Mouse (Mus musculus) limb, embryonic 13.5 days (tissue): ENCODE results near the gene Exoc6b. TPM values are rescaled to one million over a fixed set of nuclear protein-coding genes. Genes with fewer than 3 reads are reported as not detected.
"Not testable (repeated sequence)": the region's sequence is repeated elsewhere in the genome, so short reads cannot be mapped to it uniquely, and the experiment has no call there.

Source experiments
- ATAC-seq: fragments of 200-750 bp; cut with Nextera tagmentation; 2 replicates; pipeline ENCODE4 v1.8.0; 2017; ENCODE audit warnings: low read depth, moderate number of reproducible peaks, moderate TSS enrichment; ENCODE audit not compliant: low FRiP score
- H3K27ac ChIP-seq: fragments of 300-500 bp; sonication (generic); 2 replicates; pipeline ENCODE4 v1.5.1; 2015; ENCODE audit warnings: inconsistent platforms, mild to moderate bottlenecking, moderate library complexity
- H3K27me3 ChIP-seq: fragments of 300-500 bp; sonication (generic); 2 replicates; pipeline ENCODE4 v1.6.1; 2015; ENCODE audit warnings: mild to moderate bottlenecking, inconsistent platforms
- H3K36me3 ChIP-seq: fragments of 300-500 bp; sonication (generic); 2 replicates; pipeline ENCODE4 v1.6.1; 2015; ENCODE audit warnings: inconsistent platforms, mild to moderate bottlenecking, moderate library complexity
- H3K4me1 ChIP-seq: fragments of 300-500 bp; sonication (generic); 2 replicates; pipeline ENCODE4 v1.6.1; 2015; ENCODE audit warnings: inconsistent platforms
- H3K4me2 ChIP-seq: fragments of 300-500 bp; sonication (generic); replicated peaks from 2 replicates; pipeline ENCODE4 v1.6.1; 2015; ENCODE audit warnings: inconsistent platforms, mild to moderate bottlenecking, moderate library complexity
- H3K4me3 ChIP-seq: fragments of 300-500 bp; sonication (generic); 2 replicates; pipeline ENCODE4 v1.5.1; 2015; ENCODE audit warnings: moderate library complexity, mild to moderate bottlenecking, inconsistent platforms
- H3K9ac ChIP-seq: fragments of 300-500 bp; sonication (generic); 2 replicates; pipeline ENCODE4 v1.6.1; 2015; ENCODE audit warnings: mild to moderate bottlenecking, inconsistent platforms
- H3K9me3 ChIP-seq: fragments of 300-500 bp; sonication (generic); 2 replicates; pipeline ENCODE4 v1.6.1; 2016; ENCODE audit warnings: inconsistent platforms
- WGBS: fragments of 180-500 bp; shearing (Covaris S2); methylation state at CpG from one replicate; pipeline ENCODE4 v1.1.7; 2015; 5-methylcytosine and 5-hydroxymethylcytosine counted together
- polyA plus RNA-seq: library from polyadenylated mRNA; unstranded; fragments of >200 nt; fragmentation: Nextera tagmentation; extraction: Ambion mirVana; gene quantifications from 2 replicates; pipeline ENCODE4 v1.2.1, GENCODE M21; 2015

Exoc6b gene
- polyA plus RNA-seq = 38.1 and 40.1 TPM in 2 replicates

DNA sequence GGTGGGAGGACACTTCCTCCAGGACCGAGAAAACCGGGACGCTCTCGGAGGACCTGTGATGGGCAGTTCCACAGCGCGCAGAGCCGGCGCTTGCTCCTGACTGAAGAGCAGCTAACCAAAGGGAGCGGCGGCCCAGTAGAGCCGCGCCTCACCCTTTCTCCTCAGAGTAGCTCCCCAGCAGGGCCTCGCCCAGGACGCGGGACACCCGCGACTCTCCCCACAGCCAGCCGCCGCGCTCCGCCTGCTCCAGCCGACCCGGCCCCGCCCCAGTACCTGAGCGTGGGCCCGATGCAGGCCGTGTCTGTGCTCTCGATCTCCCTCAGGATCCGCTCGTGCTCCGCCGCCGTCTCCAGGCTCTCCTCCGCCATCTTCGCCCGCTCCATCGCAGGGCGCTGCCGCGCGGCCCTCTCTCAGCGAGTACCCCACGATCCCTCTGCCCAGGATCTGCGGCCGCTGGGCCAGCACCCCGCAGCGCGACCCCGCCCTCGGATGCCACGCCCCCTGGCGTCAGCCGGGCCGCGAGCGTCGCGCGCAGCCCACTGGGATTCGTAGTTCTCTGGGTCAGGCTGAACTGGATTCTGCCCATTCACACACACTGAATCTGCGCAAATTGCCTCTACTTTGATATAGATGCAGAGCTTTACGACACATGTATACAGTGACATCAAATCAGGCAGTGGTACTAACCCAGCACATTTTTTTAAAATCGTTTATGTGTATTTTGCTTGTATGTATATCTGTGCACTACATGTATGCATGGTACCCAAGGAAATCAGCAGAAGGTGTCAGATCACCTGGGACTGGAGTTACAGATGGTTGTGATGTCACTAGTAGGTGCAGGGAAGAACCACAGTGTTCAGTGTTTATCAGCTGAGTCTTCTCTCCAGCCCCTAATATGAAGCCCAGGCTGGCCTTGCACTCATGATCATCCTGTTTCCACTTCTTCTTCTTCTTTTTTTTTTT, at the start of gene Exoc6b:
Gene Exoc6b (minus strand): TSS at position 491 of the 963 bp plus-strand sequence.
- Histone ChIP-seq H3K36me3 (no peaks in the 10 kb centered on the region), H3K9me3 (no peaks in the 10 kb centered on the region), H3K4me2 (peak within 1 kb of the TSS; percentile 85), H3K27ac (peak within 1 kb of the TSS; percentile 84), H3K27me3 (no peaks in the 10 kb centered on the region), H3K9ac (peak within 1 kb of the TSS; percentile 91), H3K4me1 (peaks cover 12% of the 10 kb centered on the region), H3K4me3 (peak within 1 kb of the TSS; percentile 90)
- peak; percentile 96 for ATAC-seq
- WGBS = 1% methylated on average over 63 of the region's 63 CpGs

DNA sequence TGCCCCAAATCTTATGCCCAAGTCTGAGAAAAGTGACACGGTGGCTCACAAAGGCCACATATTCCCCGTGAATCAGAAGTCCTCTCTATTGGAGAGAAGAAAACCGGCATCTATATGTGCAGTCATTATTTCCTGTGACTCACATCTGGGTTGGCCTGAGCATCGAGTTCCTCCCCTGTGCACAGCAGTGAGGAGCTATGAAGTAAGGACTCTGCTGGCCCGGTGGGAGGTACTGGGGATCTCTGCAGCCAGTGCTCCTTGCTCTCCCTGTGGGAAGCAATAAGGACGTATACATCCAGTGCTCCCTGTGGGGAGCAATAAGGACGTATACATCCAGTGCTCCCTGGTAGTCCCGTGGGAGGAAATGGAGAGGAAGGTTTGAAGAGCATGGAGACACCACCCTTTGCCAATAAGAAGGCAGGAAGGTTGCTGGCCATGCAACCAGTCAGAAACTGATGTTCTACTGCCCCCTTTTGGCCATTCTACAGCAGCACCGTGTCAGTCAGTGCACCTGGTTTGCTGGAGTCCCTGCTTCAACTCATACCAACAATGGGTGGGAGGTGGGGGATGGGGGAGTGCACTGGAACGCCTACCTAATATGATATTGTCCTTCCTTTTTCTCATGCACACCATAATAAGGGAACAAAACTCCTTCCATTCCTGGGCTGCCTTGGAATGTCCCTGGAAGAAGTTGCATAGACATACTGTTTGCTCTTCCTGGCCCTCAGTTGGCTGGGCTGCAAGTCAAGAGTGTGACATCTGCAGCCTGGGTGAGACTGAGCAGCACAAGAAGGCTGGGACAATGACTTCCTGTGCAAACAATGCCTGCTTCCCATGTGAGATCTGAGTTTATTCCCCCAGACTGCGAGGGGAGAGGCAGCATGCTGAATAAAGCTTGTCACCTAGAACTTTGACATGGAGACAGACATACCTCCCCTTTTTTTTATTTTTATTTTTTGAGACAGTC, 48.5 kb upstream of the Exoc6b start:
- not testable (repeated sequence) for H3K4me2 ChIP-seq, H3K9ac ChIP-seq, H3K27ac ChIP-seq, H3K9me3 ChIP-seq, H3K27me3 ChIP-seq, H3K4me3 ChIP-seq, H3K4me1 ChIP-seq, H3K36me3 ChIP-seq
- ATAC-seq = 0 out of 2 replicates have a peak, but pooled peaks have one; percentile 28
- WGBS = 35% methylated on average over 10 of the region's 11 CpGs

DNA sequence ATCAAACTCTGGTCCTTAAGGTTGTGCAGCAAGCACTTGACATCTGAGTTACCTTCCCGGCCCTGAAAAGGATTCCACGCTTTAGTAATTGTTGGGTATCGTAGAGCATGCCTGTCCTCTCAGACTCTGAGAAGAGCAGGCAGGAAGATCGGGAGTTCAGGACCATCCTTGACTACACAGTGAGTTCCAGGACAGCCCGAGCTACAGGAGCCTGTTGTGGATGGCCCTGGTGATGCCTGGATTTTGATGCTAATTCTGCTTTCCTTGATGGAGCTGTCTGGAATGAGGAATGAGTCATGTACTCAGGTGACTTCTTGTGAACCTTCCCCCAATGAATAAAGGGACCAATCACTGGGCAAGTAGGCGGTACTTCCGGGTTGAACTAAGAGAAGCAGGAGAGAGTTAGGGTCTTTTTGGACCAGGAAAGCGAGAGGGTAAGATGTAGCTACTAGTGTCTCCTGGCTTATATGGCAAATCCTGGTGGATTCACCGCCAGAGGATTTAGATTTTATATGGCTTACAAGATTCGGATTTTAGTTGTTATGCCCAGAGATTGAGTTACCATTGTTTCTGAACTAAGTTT, 35.8 kb upstream of the Exoc6b start:
- Histone ChIP-seq H3K4me2 (no peak overlapping the region), H3K9me3 (0 out of 2 replicates have a peak, but pooled peaks cover 3% of the 10 kb centered on the region), H3K27ac (no peak overlapping the region), H3K36me3 (no peaks in the 10 kb centered on the region), H3K27me3 (no peaks in the 10 kb centered on the region), H3K4me3 (no peak overlapping the region), H3K4me1 (no peaks in the 10 kb centered on the region), H3K9ac (no peak overlapping the region)
- no peak for ATAC-seq
- WGBS = 84% methylated on average over 10 of the region's 10 CpGs

DNA sequence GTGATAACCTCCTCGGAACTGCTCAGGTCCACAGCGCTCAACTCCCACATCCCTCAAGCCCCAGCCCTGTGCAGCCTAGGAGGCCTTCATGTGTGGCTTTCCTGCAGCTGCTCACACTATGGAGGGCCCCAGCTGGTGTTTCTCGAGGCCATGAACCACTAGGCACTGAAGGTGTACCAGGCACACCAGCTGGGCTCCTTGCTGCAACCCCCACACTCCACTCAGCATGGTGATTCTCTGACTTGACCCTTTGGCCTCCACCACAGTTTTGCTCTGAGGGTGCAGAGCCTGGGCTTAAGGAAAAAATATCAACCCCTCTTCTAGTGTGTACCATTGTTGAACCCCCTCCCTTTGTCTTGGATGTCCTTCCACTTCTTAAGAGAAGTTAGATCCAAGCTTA, 34.0 kb upstream of the Exoc6b start:
- H3K27me3 ChIP-seq = no peaks in the 10 kb centered on the region
- no peak overlapping the region for H3K4me2 ChIP-seq
- H3K4me3 ChIP-seq = no peak overlapping the region
- no peak for ATAC-seq
- 0 out of 2 replicates have a peak, but pooled peaks cover 3% of the 10 kb centered on the region for H3K9me3 ChIP-seq
- WGBS = 88% methylated on average over 3 of the region's 3 CpGs
- no peak overlapping the region for H3K9ac ChIP-seq
- no peaks in the 10 kb centered on the region for H3K36me3 ChIP-seq
- H3K4me1 ChIP-seq = no peaks in the 10 kb centered on the region
- no peak overlapping the region for H3K27ac ChIP-seq

DNA sequence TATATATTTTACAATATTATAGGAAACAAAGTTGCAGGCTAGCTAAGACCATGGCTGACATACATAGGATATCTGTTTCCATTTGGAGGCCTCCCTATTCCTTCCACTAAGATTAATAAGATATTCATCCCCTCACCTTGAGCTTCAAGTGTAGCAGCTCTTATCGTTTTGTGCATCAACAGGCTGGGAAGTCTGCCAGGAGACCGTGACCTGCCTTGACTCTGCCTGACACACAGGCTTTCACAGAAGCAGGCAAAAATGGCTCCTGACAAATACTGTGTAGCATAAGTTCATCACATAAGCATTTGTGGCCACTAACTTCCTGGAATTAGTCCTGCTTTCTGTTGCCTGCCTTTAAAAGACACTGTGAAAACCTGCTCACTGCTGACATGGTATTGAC, 27.1 kb upstream of the Exoc6b start:
- no peaks in the 10 kb centered on the region for H3K4me1 ChIP-seq
- H3K9me3 ChIP-seq = no peaks in the 10 kb centered on the region
- WGBS = 77% methylated on average over 2 of the region's 2 CpGs

DNA sequence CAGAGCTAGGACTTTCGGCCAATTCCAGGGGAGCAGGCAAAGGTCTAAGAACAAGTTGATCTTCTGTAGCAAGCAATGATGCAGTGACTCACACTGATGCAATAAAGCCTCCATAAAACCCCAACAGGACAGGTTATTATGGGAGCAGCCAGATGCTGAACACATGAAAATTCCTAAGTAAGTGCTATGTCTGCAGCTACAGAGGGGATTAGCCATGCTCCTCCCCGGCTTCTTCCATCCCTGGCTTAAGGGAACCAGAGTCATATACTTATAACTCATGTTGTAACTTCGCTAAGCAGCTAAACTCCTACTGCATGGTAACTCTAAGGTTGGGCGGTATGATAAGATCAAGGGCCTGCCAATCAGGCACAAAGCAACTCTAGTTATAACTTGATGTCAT, 18.1 kb upstream of the Exoc6b start:
- Histone ChIP-seq H3K9me3 (no peaks in the 10 kb centered on the region), H3K4me1 (peaks cover 10% of the 10 kb centered on the region; the same call in 1 of the 2 replicates), H3K4me3 (no peak overlapping the region), H3K27ac (no peak overlapping the region), H3K36me3 (no peaks in the 10 kb centered on the region), H3K27me3 (no peaks in the 10 kb centered on the region), H3K4me2 (no peak overlapping the region), H3K9ac (no peak overlapping the region)
- no peak; the same call in 1 of the 2 replicates for ATAC-seq
- 43% methylated on average over 4 of the region's 4 CpGs for WGBS

More for the DNA sequence above, 27.1 kb upstream of the Exoc6b start:
- no peak overlapping the region for H3K27ac ChIP-seq
- no peak overlapping the region for H3K9ac ChIP-seq
- no peak overlapping the region for H3K4me2 ChIP-seq
- no peaks in the 10 kb centered on the region for H3K27me3 ChIP-seq
- no peak for ATAC-seq
- H3K4me3 ChIP-seq = no peak overlapping the region
- H3K36me3 ChIP-seq = no peaks in the 10 kb centered on the region

DNA sequence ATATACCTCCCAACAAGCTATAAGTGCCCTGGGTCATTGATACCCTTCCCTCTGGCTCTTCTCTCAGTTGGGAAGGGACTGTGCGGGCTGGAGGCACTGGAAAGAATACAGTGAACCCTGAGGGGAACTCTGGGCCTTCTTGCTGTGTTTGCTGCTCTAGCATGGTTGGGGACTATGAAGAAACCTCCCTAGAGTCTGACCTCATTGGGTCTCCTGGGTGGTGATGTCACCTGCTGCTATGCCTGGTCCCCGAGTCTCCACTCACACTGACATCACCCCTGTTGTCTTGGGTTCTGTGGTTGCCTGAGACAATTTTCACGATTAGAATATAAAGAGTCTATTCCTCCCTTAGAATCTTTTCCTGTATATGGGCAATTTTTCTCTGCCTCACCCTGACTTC, 17.3 kb upstream of the Exoc6b start:
- Histone ChIP-seq H3K27me3 (no peaks in the 10 kb centered on the region), H3K27ac (no peak overlapping the region), H3K9me3 (no peaks in the 10 kb centered on the region), H3K4me1 (peaks cover 10% of the 10 kb centered on the region; the same call in 1 of the 2 replicates), H3K4me3 (no peak overlapping the region), H3K9ac (no peak overlapping the region), H3K36me3 (no peaks in the 10 kb centered on the region), H3K4me2 (no peak overlapping the region)
- no peak for ATAC-seq
- WGBS = 73% methylated on average over 3 of the region's 3 CpGs

DNA sequence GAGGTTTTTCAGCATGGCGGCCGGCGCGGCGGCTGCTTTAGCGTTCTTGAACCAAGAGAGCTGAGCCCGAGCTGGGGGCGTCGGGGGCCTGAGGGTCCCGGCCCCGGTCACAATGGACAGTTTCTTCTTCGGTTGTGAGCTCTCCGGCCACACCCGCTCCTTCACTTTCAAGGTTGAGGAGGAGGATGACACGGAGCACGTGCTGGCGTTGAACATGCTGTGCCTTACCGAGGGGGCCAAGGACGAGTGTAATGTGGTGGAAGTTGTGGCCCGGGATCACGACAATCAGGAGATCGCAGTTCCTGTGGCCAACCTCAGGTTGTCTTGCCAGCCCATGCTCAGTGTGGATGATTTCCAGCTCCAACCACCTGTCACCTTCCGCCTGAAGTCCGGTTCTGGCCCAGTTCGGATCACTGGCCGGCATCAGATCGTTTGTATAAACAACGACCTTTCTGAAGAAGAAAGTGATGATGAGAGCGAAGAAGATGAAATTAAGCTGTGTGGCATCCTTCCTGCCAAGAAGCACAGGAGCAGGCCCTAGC, 6.9 kb upstream of the Exoc6b start:
- not testable (repeated sequence) for H3K27ac ChIP-seq, H3K9me3 ChIP-seq, H3K27me3 ChIP-seq, ATAC-seq, H3K4me2 ChIP-seq, H3K36me3 ChIP-seq, H3K9ac ChIP-seq, H3K4me1 ChIP-seq, H3K4me3 ChIP-seq
- 87% methylated on average over 29 of the region's 29 CpGs for WGBS

DNA sequence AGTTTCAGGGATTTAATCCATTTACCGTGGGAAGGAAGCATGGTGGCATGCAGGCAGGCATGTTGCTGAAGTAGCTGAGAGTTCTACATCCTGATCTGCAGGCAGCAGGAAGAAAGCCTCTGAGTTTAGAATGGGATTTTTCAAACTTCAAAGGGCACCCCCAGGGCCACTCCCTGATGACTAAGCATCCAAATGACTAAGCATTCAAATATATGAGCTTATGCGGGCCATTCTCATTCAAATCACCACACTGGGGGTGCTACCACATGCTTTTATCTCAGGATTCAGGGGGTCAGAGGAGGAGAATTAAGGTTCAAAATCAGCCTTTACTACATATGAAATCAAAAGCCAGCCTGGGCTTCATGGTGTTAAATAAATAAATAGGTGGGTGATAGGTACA, 5.7 kb upstream of the Exoc6b start:
- Histone ChIP-seq H3K4me1 (no peaks in the 10 kb centered on the region), H3K4me2 (no peak overlapping the region), H3K27ac (no peak overlapping the region), H3K27me3 (no peaks in the 10 kb centered on the region), H3K4me3 (no peak overlapping the region), H3K9ac (no peak overlapping the region), H3K36me3 (no peaks in the 10 kb centered on the region), H3K9me3 (no peaks in the 10 kb centered on the region)
- ATAC-seq = no peak
- 28% methylated on average over 2 of the region's 2 CpGs for WGBS

DNA sequence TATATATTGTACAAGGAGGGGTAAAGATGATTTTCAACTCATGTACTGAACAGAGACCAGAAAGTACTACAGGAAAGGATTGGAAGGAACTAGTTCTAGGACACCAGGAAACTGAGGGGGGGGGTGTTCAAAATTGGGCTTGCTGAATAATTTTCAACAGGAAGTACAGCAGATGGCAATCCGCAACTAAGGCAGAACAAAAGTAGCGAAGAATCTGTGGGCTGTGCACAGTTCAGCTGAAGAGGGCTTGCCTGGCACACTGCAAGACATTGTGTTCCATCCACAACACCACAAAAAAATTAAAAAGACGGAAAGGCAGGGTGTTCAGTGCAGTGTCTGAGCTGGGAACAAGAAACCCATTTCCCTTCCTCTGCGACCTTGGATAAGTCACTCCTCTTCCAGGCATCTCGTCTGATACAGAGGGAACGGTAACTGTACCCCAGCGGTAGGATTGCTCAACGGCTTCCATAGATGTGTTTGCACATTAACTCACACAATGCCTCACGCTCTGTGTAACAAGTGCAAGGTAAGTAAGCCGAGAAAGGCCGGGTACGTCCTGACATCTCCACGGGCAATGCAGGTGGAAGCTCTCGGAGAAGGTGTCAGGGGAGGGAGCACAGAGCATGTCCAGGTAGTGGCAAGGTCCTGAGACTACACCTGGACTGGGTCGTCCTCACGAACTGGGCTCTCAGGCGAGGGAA, 841 bp downstream of the Exoc6b start:
- ATAC-seq = no peak; the same call in 1 of the 2 replicates
- H3K4me3 ChIP-seq = peak overlapping the region; percentile 90
- peak overlapping the region; percentile 84 for H3K27ac ChIP-seq

DNA sequence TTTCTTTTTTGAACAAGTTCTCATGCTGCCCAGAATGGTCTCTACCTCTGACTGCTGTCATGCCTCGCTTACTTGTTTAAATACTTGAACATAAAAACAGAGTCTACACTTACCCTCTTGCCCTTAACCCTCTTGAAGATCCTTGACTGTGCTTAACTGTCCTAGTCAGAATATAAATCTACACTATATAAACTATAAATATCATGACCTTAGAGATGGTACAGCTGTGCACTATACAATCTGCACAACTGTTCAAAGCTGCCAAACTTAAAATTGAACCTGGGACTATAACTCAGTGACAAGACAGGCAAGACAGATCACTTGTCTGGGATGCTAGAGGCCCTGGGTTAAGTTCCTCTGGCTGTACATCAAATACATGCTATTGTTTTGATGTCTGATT, 11.7 kb downstream of the Exoc6b start:
- Histone ChIP-seq H3K9me3 (no peaks in the 10 kb centered on the region), H3K4me1 (no peaks in the 10 kb centered on the region), H3K27me3 (no peaks in the 10 kb centered on the region), H3K36me3 (no peaks in the 10 kb centered on the region), H3K9ac (no peak overlapping the region), H3K27ac (no peak overlapping the region), H3K4me2 (no peak overlapping the region), H3K4me3 (no peak overlapping the region)
- 76% methylated on average over 1 of the region's 1 CpGs for WGBS
- no peak for ATAC-seq

More for the DNA sequence above, 841 bp downstream of the Exoc6b start:
- peak overlapping the region; percentile 91 for H3K9ac ChIP-seq
- no peaks in the 10 kb centered on the region for H3K27me3 ChIP-seq
- no peaks in the 10 kb centered on the region for H3K9me3 ChIP-seq
- H3K4me2 ChIP-seq = peak overlapping the region; percentile 85
- whole genome bisulfite sequencing = 4% methylated on average over 17 of the region's 17 CpGs
- no peaks in the 10 kb centered on the region for H3K36me3 ChIP-seq
- peaks cover 12% of the 10 kb centered on the region for H3K4me1 ChIP-seq
